Mouse (Mus musculus): ENCODE measurements around the gene 4931414P19Rik.

DNA sequence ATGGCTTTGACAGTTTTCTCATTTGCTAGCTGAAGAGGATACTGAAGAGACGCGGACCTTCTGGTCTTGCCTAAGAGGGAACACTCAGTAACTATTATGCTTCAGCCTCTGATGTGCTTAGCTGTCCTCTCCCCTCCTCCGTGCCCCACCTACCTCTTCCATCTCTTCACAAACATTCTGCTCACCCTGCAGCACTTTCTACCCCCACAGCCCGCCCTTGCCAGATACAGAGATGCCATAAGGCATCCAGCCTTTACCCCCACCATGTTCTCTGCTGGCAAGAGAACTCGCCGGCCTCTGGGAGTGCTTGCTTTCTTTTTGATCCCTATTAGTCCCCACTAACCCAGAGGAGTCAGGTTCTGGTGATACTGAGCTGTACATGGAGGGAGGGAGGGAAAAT, 4.9 kb upstream of the 4931414P19Rik start:
- no peak for TF ChIP-seq CTCF (IDR thresholded peaks at IDR 0.05; ENCODE audit: control insufficient read depth, insufficient read depth, insufficient replicate concordance, low read depth, low read length)
- no peak for TF ChIP-seq POLR2A (IDR thresholded peaks at IDR 0.05; ENCODE audit: control insufficient read depth, low read depth, low read length)

Data from testis, adult 2 months (tissue).